Mouse (Mus musculus) kidney, postnatal 36 days (tissue): Measurements from ENCODE around the gene Mms19.
A peak's percentile ranks its signal among the peaks of the same experiment; 100 is the strongest.

Experiments used
- DNase-seq, 2 experiments: peaks; one replicate each; pipeline ENCODE4 v3.0.0; 2021 to 2022; ENCODE audit warnings: mixed read lengths in 2 of 2

Mms19 gene

GRCm38 (mm10) chr19:41898860-41899259 lies 82.1 kb downstream of the Mms19 start:
- DNase-seq: peak; percentile 54 to 55

GRCm38 (mm10) chr19:41896319-41896711 lies 84.6 kb downstream of the Mms19 start:
- no peak for DNase-seq

DNA sequence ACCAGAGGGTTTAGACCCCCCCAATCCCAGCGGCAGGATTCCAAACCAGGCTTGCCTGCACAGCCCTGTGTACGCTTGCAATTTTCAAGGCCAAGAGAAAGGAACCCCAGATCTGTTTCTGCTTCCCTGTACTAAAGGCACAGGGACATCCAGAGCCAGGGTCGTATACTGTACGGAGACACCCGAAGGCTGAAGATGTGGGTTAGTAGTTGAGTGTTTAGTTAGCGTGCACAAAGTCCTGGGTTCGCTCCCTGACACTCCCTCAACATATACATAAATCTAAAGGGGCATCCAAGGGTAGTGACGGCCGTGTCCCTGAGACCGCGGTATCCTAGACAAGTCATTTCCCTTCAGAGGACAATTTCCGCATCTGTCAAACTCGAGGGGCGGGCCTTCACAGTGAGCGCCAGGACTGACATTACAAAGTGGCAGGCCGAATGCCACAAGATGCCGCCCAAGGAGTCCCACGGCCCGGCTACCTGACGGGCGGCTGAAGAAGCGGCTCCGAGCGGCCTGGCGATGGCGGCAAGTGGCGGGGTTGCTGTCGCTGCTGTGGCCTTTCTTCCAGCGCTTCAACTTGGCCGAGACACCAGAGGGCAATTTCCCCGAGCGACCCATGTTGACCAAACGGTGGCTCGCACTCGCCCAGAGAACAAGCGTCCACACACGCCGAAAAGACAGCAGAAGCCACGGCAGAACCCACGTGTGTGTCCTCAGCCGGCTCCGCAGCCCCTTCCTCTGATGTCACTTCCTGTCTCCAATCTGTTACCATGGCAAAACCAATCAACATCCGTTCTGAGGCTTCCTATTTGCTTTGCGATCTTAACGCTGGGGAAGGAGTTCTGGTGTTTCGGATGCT lies 85.3 kb downstream of the Mms19 start, which contains the start of gene Rrp12:
TSS of gene Rrp12 (minus strand) at position 714 of the 859 bp plus-strand sequence.
- peak; percentile 84 to 93 for DNase-seq

GRCm38 (mm10) chr19:41894959-41895358 lies 86.0 kb downstream of the Mms19 start:
- no peak for DNase-seq
